Mouse (Mus musculus) liver, embryonic 16.5 days (tissue): ENCODE data around the gene Bpi. TPM values are rescaled to one million over a fixed set of nuclear protein-coding genes. Genes with fewer than 3 reads are reported as not detected.

Experiments
- ATAC-seq: fragments of 200-750 bp; cut with Nextera tagmentation; 2 replicates; pipeline ENCODE4 v1.8.0; 2017; ENCODE audit warnings: low read depth, mild to moderate bottlenecking, moderate number of reproducible peaks, moderate library complexity
- H3K27ac ChIP-seq: fragments of 300-500 bp; sonication (generic); 2 replicates; pipeline ENCODE4 v1.5.1; 2014; ENCODE audit warnings: mild to moderate bottlenecking, low read length
- H3K27me3 ChIP-seq: fragments of 300-500 bp; sonication (generic); 2 replicates; pipeline ENCODE4 v1.6.1; 2014; ENCODE audit warnings: low read depth, low read length, mixed read lengths; ENCODE audit not compliant: control insufficient read depth, insufficient read depth
- H3K36me3 ChIP-seq: fragments of 300-500 bp; sonication (generic); 2 replicates; pipeline ENCODE4 v1.6.1; 2014; ENCODE audit warnings: mild to moderate bottlenecking; ENCODE audit not compliant: control insufficient read depth, insufficient read depth
- H3K4me1 ChIP-seq: fragments of 300-500 bp; sonication (generic); 2 replicates; pipeline ENCODE4 v1.6.1; 2014; ENCODE audit warnings: low read depth, low read length, mixed read lengths; ENCODE audit not compliant: control insufficient read depth
- H3K4me2 ChIP-seq: fragments of 300-500 bp; sonication (generic); 2 replicates; pipeline ENCODE4 v1.6.1; 2014; ENCODE audit warnings: low read depth, low read length, mixed read lengths
- H3K4me3 ChIP-seq: fragments of 300-500 bp; sonication (generic); 2 replicates; pipeline ENCODE4 v1.5.1; 2014; ENCODE audit warnings: low read depth, mild to moderate bottlenecking, low read length
- H3K9ac ChIP-seq: fragments of 300-500 bp; sonication (generic); 2 replicates; pipeline ENCODE4 v1.6.1; 2014; ENCODE audit warnings: low read depth, low read length
- H3K9me3 ChIP-seq: fragments of 300-500 bp; sonication (generic); replicated peaks from 2 replicates; pipeline ENCODE4 v1.6.1; 2016; ENCODE audit warnings: low read length; ENCODE audit not compliant: control insufficient read depth
- WGBS: fragments of 180-500 bp; shearing (Covaris S2); extraction: QIAGEN DNeasy Blood & Tissue Kit; methylation state at CpG from one replicate; pipeline ENCODE4 v1.1.7; 2014; ENCODE audit not compliant: insufficient replicate concordance; 5-methylcytosine and 5-hydroxymethylcytosine counted together
- polyA plus RNA-seq: library from polyadenylated mRNA; unstranded; fragments of >200 nt; fragmentation: Nextera tagmentation; extraction: Ambion mirVana; gene quantifications from 2 replicates; pipeline ENCODE4 v1.2.1, GENCODE M21; 2015

The Bpi gene
- polyA plus RNA-seq, 1 experiment from 2014 or later: not detected

DNA sequence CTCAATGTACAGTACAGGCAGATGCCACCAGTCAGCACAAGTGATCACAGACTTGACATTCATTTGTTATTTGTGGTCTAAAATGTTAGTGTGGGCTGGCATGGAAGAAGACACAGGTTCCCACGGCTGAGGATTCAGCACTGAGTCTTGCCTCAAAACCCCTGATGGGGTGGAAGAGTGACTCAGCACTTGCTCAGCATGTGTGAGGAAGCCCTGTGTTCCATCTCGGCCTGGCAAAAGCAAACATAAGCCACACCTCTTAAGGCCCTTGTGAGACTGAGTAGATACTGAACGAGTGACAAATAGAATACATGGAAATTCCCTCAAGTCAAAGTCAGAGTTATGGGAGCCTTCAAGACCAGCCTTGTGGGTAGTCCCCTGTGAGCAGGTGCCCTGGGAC, 24.8 kb upstream of the Bpi start:
- 23% methylated on average over 3 of the region's 3 CpGs for WGBS
- Histone ChIP-seq H3K9me3 (no peaks in the 10 kb centered on the region), H3K9ac (no peak overlapping the region), H3K4me3 (no peak overlapping the region), H3K36me3 (no peaks in the 10 kb centered on the region), H3K4me2 (no peak overlapping the region), H3K27me3 (peaks cover 12% of the 10 kb centered on the region), H3K4me1 (no peaks in the 10 kb centered on the region; the same call in 1 of the 2 replicates), H3K27ac (no peak overlapping the region)
- no peak for ATAC-seq

DNA sequence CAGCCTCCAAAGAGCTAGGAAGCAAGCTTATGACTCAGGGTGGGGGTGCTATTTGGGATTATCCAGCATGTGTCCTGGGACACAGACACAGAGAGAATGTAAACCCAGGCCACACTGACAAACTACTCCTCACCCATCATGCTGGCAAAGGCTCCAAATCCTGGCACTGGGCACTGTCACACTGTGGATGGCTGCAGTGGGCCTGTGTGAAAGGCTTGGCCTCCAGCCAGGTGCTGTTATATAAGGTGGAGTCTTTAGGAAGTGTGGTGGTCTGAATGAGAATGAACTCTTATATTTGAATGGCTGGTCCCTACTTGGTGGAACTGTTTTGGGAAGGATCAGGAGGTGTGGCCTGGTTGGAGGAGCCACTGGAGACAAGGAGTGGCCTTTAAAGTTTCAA, 21.2 kb upstream of the Bpi start:
- Histone ChIP-seq H3K4me1 (no peaks in the 10 kb centered on the region), H3K4me2 (no peak overlapping the region), H3K36me3 (no peaks in the 10 kb centered on the region), H3K27ac (no peak overlapping the region), H3K4me3 (no peak overlapping the region), H3K9ac (no peak overlapping the region), H3K9me3 (no peaks in the 10 kb centered on the region), H3K27me3 (no peaks in the 10 kb centered on the region)
- ATAC-seq: no peak

DNA sequence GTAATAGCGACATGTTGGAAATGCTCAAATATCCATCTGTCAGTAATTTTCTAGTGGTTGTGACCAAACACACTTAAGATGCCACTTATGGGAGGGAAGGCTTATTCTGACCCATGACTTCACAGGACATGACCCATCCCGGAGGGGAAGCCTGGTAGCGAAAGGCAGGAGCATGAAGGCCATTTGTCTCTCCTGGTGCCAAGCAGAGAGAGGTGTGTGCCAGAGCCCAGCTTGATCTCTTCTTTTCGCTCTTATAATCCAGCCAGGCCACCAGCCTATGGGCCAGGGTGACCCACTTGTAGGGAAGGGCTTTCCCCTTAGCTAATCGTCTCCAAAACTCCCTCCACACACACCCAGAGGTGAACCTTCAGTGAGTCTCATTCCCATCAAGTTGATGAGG, 19.8 kb upstream of the Bpi start:
- Histone ChIP-seq H3K9ac (no peak overlapping the region), H3K4me2 (no peak overlapping the region), H3K4me1 (no peaks in the 10 kb centered on the region), H3K36me3 (no peaks in the 10 kb centered on the region), H3K27me3 (no peaks in the 10 kb centered on the region), H3K27ac (no peak overlapping the region), H3K4me3 (no peak overlapping the region), H3K9me3 (no peaks in the 10 kb centered on the region)
- no peak for ATAC-seq
- WGBS: 68% methylated on average over 5 of the region's 5 CpGs

DNA sequence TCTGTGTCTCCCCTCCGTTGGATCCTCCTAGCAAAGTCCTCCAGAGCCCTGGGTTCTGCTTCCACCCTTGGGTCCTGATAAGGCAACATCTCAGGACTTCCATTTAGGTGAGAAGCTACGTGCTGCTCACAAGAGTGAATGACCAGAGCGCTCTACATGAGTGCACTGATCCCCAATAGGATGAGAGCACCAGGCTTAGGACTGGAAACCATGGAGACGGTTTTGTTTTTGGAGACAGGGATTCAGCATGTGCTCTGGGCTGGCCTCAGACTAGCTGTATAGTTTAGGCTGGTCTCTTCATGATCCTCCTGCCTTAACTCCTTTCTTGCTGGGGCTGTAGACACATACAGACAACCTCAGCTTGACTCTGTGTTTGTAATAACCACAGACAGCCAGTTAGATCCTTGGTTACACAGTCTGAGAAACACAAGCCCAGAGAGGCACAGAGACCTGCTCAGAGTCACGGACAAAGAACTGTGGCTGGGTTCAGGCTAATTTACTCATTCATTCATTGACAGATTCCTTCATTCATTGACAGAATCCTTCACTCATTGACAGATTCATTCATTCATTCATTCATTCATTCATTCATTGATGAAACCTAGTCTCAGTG, 16.7 kb upstream of the Bpi start:
- WGBS: 49% methylated on average over 5 of the region's 5 CpGs
- Histone ChIP-seq H3K36me3 (no peaks in the 10 kb centered on the region), H3K9me3 (no peaks in the 10 kb centered on the region), H3K4me2 (no peak overlapping the region), H3K4me1 (no peaks in the 10 kb centered on the region), H3K27ac (no peak overlapping the region), H3K4me3 (no peak overlapping the region), H3K27me3 (no peaks in the 10 kb centered on the region), H3K9ac (no peak overlapping the region)
- no peak for ATAC-seq

DNA sequence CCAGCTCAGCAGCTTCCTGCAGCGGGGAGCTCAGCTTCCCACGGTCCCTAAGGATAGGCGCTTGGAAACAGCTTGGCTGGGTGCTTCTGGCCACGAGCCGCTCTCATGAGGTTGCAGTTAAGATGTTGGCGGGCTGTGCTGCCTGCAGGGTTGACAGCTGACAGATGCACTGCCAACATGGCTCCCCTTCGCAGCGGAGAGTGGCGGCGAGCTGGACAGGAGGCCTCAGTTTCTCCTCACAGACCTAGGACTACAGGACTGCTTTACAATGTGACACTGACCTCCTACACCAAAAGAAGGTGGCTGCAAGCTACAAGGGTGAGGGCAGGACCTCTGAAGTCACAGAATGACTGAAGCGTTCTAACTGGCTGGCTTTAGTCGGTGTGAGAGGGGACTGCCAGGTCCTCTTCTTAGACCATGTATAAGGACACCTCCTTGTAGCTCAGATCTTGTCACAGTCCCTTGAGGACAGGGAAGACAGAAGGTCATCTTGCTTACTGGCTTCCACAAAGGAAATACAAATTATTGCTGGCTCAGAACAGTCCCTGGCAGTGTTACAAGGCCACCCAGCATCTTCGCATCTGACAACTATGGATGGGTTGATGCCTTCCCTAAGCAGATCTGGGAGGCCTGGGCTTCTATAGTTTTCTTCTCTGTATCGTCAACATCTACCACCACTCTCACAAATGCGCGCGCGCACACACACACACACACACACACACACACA, 15.6 kb upstream of the Bpi start:
- WGBS: 78% methylated on average over 18 of the region's 18 CpGs
- Histone ChIP-seq H3K4me1 (no peaks in the 10 kb centered on the region), H3K27ac (no peak overlapping the region), H3K27me3 (no peaks in the 10 kb centered on the region), H3K9me3 (no peaks in the 10 kb centered on the region), H3K4me3 (no peak overlapping the region), H3K9ac (no peak overlapping the region), H3K36me3 (no peaks in the 10 kb centered on the region), H3K4me2 (no peak overlapping the region)
- ATAC-seq: no peak

DNA sequence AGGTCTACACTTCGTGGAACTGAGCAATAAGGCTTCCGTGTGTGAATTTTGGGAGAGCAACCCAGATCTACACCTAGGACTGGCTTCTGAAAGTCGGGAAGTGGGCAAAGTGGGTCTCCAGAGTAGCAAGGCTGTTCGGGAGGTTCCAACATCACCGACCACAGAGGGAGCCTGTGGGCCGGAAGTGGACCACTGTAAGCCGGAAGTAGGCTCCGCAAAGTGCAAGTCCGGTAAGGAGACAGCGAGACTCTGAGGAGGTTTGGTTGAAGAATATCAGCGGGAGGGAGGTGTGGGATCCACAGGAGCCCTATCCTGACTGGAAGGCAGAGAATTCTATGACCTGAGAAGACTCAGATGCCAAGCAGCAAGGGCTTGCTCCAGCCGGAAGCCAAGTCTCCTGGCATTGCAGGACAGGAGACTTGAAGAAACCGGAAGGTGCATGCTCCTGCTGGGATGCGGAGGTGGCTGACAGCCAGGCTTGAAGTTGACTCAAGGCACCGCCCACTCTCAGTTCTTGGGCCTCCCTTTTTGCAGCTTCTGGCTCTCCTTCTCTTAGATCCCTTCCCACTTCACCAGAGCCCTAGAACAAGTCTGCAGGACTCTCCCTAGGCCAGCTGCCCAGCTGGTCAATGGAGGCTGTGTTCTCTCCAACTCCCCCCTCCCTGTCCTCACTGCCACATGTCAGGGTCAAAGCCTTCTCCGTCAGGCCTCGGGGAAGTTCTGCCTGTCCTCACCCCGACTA, 14.6 kb upstream of the Bpi start:
- no peak for ATAC-seq
- Histone ChIP-seq H3K27me3 (no peaks in the 10 kb centered on the region), H3K9ac (no peak overlapping the region), H3K27ac (no peak overlapping the region), H3K9me3 (no peaks in the 10 kb centered on the region), H3K36me3 (no peaks in the 10 kb centered on the region), H3K4me2 (no peak overlapping the region), H3K4me1 (no peaks in the 10 kb centered on the region), H3K4me3 (no peak overlapping the region)
- 59% methylated on average over 18 of the region's 18 CpGs for WGBS

DNA sequence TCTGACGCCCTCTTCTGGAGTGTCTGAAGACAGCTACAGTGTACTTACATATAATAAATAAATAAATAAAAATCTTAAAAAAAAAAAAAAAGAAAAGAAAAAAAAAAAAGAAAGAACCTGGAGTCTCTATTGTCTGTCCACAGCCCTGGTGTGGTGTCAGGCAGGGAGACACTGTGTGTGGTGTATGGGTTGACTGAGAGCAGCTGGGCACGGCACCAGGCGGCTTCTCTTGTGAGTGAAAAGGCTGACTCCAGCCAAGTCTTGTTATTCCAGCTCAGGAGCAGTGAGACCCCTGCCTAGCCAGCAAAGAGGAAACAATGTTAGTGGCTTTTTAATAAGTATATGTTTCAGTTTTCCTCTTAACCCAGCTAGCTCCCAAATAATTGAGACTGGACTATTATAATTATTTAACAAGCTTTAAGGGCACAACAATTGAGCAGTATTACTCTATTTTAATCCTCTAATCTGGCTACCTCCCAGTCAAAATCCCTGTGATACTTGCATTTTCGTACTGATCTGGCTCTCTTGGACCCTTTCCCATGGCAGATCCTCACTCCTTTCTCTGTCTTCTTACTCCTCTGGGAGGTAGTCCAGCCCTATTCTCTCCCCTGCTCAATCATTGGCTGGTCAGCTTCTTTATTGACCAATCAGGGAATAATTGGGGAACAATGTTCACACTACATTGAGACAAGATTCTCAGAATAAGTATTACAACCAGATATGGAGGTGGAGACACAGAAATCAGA, 12.6 kb upstream of the Bpi start:
- Histone ChIP-seq H3K4me3 (no peak overlapping the region), H3K9ac (no peak overlapping the region), H3K4me1 (no peaks in the 10 kb centered on the region), H3K36me3 (no peaks in the 10 kb centered on the region), H3K27me3 (no peaks in the 10 kb centered on the region), H3K9me3 (no peaks in the 10 kb centered on the region), H3K4me2 (no peak overlapping the region), H3K27ac (no peak overlapping the region)
- ATAC-seq: no peak
- 47% methylated on average over 4 of the region's 4 CpGs for WGBS

DNA sequence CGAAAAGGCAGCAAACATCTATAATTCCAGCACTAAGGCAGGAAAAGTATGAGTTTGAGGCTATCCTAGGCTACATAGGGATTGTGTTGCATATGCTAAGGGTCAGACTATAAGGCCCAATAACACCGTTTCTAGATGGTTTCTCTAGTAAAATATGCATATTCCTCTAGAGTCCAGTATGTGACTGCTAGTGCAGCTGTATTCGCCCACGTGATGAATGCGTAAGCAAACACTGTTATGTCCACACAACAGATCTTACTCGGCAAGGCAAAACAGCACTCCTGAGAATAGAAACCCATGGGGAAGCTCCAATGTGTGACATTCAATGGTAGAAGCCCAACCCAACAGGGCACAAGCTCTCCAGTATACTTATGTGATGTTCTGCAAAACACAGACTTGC, 10.0 kb upstream of the Bpi start:
- Histone ChIP-seq H3K9me3 (no peaks in the 10 kb centered on the region), H3K36me3 (no peaks in the 10 kb centered on the region), H3K4me2 (no peak overlapping the region), H3K9ac (no peak overlapping the region), H3K4me1 (no peaks in the 10 kb centered on the region), H3K27ac (no peak overlapping the region), H3K27me3 (no peaks in the 10 kb centered on the region), H3K4me3 (no peak overlapping the region)
- 52% methylated on average over 6 of the region's 6 CpGs for WGBS
- ATAC-seq: no peak
